Mouse (Mus musculus) brain, embryonic 18.5 days (tissue): Measurements from ENCODE around the gene Etv6.

ENCODE experiments used
- DNase-seq: peaks from one replicate; pipeline ENCODE4 v3.0.0-alpha.2; 2012; ENCODE audit warnings: low read depth, low spot score

Gene Etv6

GRCm38 (mm10) chr6:134110206-134110605 lies 74.7 kb downstream of the Etv6 start:
- DNase-seq: no peak

GRCm38 (mm10) chr6:134111599-134111998 lies 76.1 kb downstream of the Etv6 start:
- no peak for DNase-seq

- DNase-seq: no peak
These were observed 77.3 kb downstream of the Etv6 start for GRCm38 (mm10) chr6:134112753-134113152.

- no peak for DNase-seq
These were observed 77.7 kb downstream of the Etv6 start for GRCm38 (mm10) chr6:134113168-134113567.

- no peak for DNase-seq
These were observed 79.9 kb downstream of the Etv6 start for GRCm38 (mm10) chr6:134115219-134115968.

- DNase-seq: no peak
These were observed 82.0 kb downstream of the Etv6 start for GRCm38 (mm10) chr6:134117380-134117938.

GRCm38 (mm10) chr6:134118506-134118905 lies 83.0 kb downstream of the Etv6 start:
- DNase-seq: no peak

- DNase-seq: no peak
These were observed 83.6 kb downstream of the Etv6 start for GRCm38 (mm10) chr6:134119136-134119535.

GRCm38 (mm10) chr6:134120227-134120626 lies 84.7 kb downstream of the Etv6 start:
- DNase-seq: no peak

GRCm38 (mm10) chr6:134120712-134121111 lies 85.2 kb downstream of the Etv6 start:
- no peak for DNase-seq

- no peak for DNase-seq
These were observed 87.4 kb downstream of the Etv6 start for GRCm38 (mm10) chr6:134122945-134123344.

- no peak for DNase-seq
These were observed 88.0 kb downstream of the Etv6 start for GRCm38 (mm10) chr6:134123474-134123873.

- DNase-seq: no peak
These were observed 88.8 kb downstream of the Etv6 start for GRCm38 (mm10) chr6:134124256-134124655.

- DNase-seq: no peak
These were observed 92.5 kb downstream of the Etv6 start for GRCm38 (mm10) chr6:134127996-134128395.

- DNase-seq: no peak
These were observed 93.1 kb downstream of the Etv6 start for GRCm38 (mm10) chr6:134128594-134128993.

GRCm38 (mm10) chr6:134129848-134130247 lies 94.3 kb downstream of the Etv6 start:
- no peak for DNase-seq

- no peak for DNase-seq
These were observed 95.3 kb downstream of the Etv6 start for GRCm38 (mm10) chr6:134130816-134131215.

- DNase-seq: no peak
These were observed 96.1 kb downstream of the Etv6 start for GRCm38 (mm10) chr6:134131601-134132000.

GRCm38 (mm10) chr6:134133756-134134155 lies 98.3 kb downstream of the Etv6 start:
- no peak for DNase-seq

GRCm38 (mm10) chr6:134134821-134135323 lies 99.4 kb downstream of the Etv6 start:
- no peak for DNase-seq

- DNase-seq: no peak
These were observed 100.8 kb downstream of the Etv6 start for GRCm38 (mm10) chr6:134136315-134136714.

- DNase-seq: no peak
These were observed 103.9 kb downstream of the Etv6 start for GRCm38 (mm10) chr6:134139359-134139758.
